Mouse (Mus musculus) liver, embryonic 14.5 days (tissue): Measurements from ENCODE around the gene Chrm5. TPM values are rescaled to one million over a fixed set of nuclear protein-coding genes. Genes with fewer than 3 reads are reported as not detected.
"Not testable (repeated sequence)": the region's sequence is repeated elsewhere in the genome, so short reads cannot be mapped to it uniquely, and the experiment has no call there.

Experiments
- ATAC-seq: fragments of 200-750 bp; cut with Nextera tagmentation; 2 replicates; pipeline ENCODE4 v1.8.0; 2017; ENCODE audit warnings: moderate number of reproducible peaks, mild to moderate bottlenecking, moderate library complexity; ENCODE audit not compliant: insufficient read depth
- DNase-seq, 3 experiments: peaks; one replicate each; pipeline ENCODE4 v3.0.0-alpha.2; 2012 to 2013; ENCODE audit warnings: low read depth in 3 of 3, low spot score in 3 of 3
- H3K27ac ChIP-seq: fragments of 300-500 bp; sonication (generic); 2 replicates; pipeline ENCODE4 v1.5.1; 2014; ENCODE audit warnings: moderate library complexity, mild to moderate bottlenecking, control low read depth, inconsistent platforms
- H3K27me3 ChIP-seq: fragments of 300-500 bp; sonication (generic); 2 replicates; pipeline ENCODE4 v1.6.1; 2014; ENCODE audit warnings: mild to moderate bottlenecking, low read length, moderate library complexity; ENCODE audit not compliant: control insufficient read depth, insufficient read depth
- H3K36me3 ChIP-seq: fragments of 300-500 bp; sonication (generic); replicated peaks from 2 replicates; pipeline ENCODE4 v1.6.1; 2014; ENCODE audit warnings: low read depth; ENCODE audit not compliant: control insufficient read depth, insufficient read depth
- H3K4me1 ChIP-seq, 2 experiments: fragments of 200-500 bp in 1 of 2; fragments of 300-500 bp in 1 of 2; sonication (generic) in 1 of 2; replicated peaks; 2 replicates each; pipeline ENCODE4 v1.6.1; 2012 to 2014; ENCODE audit warnings: antibody characterized with exemption in 1 of 2, inconsistent platforms in 1 of 2, low read length in 1 of 2; ENCODE audit not compliant: control insufficient read depth in 2 of 2, insufficient read depth in 2 of 2
- H3K4me2 ChIP-seq: fragments of 300-500 bp; sonication (generic); 2 replicates; pipeline ENCODE4 v1.6.1; 2014; ENCODE audit warnings: low read depth, mild to moderate bottlenecking, control low read depth, moderate library complexity
- H3K4me3 ChIP-seq, 2 experiments: fragments of 200-500 bp in 1 of 2; fragments of 300-500 bp in 1 of 2; sonication (generic) in 1 of 2; 2 replicates each; pipeline ENCODE4 v1.5.1; 2012 to 2014; ENCODE audit warnings: low read depth in 2 of 2, low read length in 2 of 2, mild to moderate bottlenecking in 2 of 2, control low read depth in 1 of 2, inconsistent platforms in 1 of 2, moderate library complexity in 1 of 2; ENCODE audit not compliant: insufficient read depth in 1 of 2
- H3K9ac ChIP-seq: fragments of 300-500 bp; sonication (generic); replicated peaks from 2 replicates; pipeline ENCODE4 v1.6.1; 2014; ENCODE audit warnings: mild to moderate bottlenecking, control low read depth, moderate library complexity
- H3K9me3 ChIP-seq: fragments of 300-500 bp; sonication (generic); 2 replicates; pipeline ENCODE4 v1.6.1; 2016; ENCODE audit warnings: low read length, mixed read lengths; ENCODE audit not compliant: control insufficient read depth
- CTCF ChIP-seq: IDR thresholded peaks from 2 replicates; pipeline ENCODE4 v1.5.1; 2016; ENCODE audit warnings: antibody characterized with exemption, low read depth, control low read depth
- EP300 ChIP-seq: IDR thresholded peaks from 2 replicates; pipeline ENCODE4 v1.6.1; 2016; ENCODE audit warnings: antibody characterized with exemption, low read depth
- WGBS: fragments of 180-500 bp; shearing (Covaris S2); extraction: QIAGEN DNeasy Blood & Tissue Kit; methylation state at CpG from one replicate; pipeline ENCODE4 v1.1.7; 2014; ENCODE audit not compliant: insufficient replicate concordance; 5-methylcytosine and 5-hydroxymethylcytosine counted together
- polyA plus RNA-seq, 2 experiments: library from polyadenylated mRNA; depleted of rRNA in 1 of 2; stranded (reverse) in 1 of 2; unstranded in 1 of 2; fragments of >200 nt; fragmentation: Nextera tagmentation in 1 of 2; extraction: Ambion mirVana in 1 of 2; gene quantifications; 2 replicates each; pipeline versions ENCODE4 v1.2.1 to v1.2.3; 2012 to 2014

The Chrm5 gene
- polyA plus RNA-seq, 2 experiments = not detected

DNA sequence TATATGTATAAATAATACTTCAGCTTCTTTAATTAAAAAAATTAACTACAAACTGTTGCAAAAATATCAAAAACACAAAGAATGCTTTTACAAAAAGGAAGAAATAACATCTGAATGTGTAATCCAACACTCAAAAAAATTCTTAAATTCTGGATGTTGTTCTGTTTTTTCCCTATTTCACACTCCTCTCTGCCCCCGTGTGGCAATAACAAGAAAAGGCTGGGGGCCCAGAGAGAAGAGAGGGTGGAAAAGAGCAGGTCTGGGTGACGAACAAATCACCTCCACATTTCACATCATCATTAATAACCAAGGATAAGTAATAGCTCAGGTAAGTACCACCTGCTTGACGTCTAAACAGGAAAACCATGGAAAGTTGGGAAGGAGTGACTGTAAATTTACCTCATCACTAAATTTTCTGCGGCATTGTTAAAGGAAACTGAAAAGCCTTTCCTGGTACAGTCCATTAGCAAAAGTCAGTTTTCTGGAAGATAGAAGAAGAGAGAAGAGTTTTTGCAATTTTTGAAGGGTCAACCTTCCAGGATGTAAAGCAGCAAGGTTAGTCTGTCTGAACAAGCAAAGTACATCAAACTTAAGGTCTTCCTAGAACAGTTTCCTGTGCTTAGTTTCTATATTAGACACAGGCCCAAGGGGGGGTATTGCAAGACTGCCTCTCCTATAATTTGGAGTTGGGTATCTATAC, 30.8 kb downstream of the Chrm5 start:
- H3K27ac ChIP-seq = no peak overlapping the region
- DNase-seq (peak in 1 of 3 experiments; percentile 22), ATAC-seq (no peak)
- H3K9ac ChIP-seq = no peak overlapping the region
- H3K4me3 ChIP-seq = no peak overlapping the region
- peak; percentile 48 for TF ChIP-seq CTCF
- TF ChIP-seq EP300 = no peak
- H3K27me3 ChIP-seq = no peaks in the 10 kb centered on the region
- H3K9me3 ChIP-seq = no peaks in the 10 kb centered on the region
- H3K36me3 ChIP-seq = no peaks in the 10 kb centered on the region
- peaks cover 0 to 2% of the 10 kb centered on the region in 2 experiments; a peak in 2 of 4 replicates for H3K4me1 ChIP-seq
- H3K4me2 ChIP-seq = no peak overlapping the region
- 26% methylated on average over 4 of the region's 4 CpGs for WGBS

- Histone ChIP-seq H3K9ac (no peak overlapping the region), H3K4me2 (no peak overlapping the region), H3K4me1 (no peaks in the 10 kb centered on the region), H3K36me3 (no peaks in the 10 kb centered on the region), H3K27ac (no peak overlapping the region), H3K4me3 (no peak overlapping the region), H3K9me3 (no peaks in the 10 kb centered on the region), H3K27me3 (no peaks in the 10 kb centered on the region)
- TF ChIP-seq EP300 = no peak
- TF ChIP-seq CTCF = no peak
- DNase-seq = no peak
- no peak for ATAC-seq
These were observed 32.0 kb downstream of the Chrm5 start for GRCm38 (mm10) chr2:112448510-112449059.

- DNase-seq, H3K4me2 ChIP-seq, H3K27me3 ChIP-seq, H3K4me3 ChIP-seq, H3K27ac ChIP-seq, ATAC-seq, H3K36me3 ChIP-seq, H3K9me3 ChIP-seq, H3K4me1 ChIP-seq, H3K9ac ChIP-seq: not testable (repeated sequence)
- whole genome bisulfite sequencing = 62% methylated on average over 4 of the region's 4 CpGs
These were observed 32.5 kb downstream of the Chrm5 start for GRCm38 (mm10) chr2:112448046-112448445.

DNA sequence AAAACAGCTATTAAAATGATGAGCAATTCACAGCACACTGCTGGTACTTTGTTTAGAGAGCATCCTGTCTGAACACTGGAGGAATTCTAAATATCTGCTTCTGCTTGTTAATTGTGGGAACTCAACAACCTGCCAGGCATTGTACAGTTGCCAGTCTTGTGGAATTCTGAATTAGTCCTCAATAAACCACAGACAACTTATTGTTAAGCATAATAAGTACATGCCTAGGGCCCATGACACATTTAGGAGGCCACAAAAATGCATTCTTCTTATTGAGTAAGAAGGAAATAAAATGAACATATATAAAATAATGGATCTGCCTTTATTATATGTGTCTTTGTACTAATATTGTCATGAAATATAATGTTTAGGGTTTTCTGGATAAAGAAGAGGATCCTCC, 35.1 kb downstream of the Chrm5 start:
- no peak overlapping the region for H3K4me2 ChIP-seq
- H3K9ac ChIP-seq = no peak overlapping the region
- H3K27ac ChIP-seq = no peak overlapping the region
- DNase-seq (no peak), ATAC-seq (no peak)
- H3K4me1 ChIP-seq = no peaks in the 10 kb centered on the region
- H3K4me3 ChIP-seq = no peak overlapping the region
- no peaks in the 10 kb centered on the region for H3K27me3 ChIP-seq
- no peaks in the 10 kb centered on the region for H3K9me3 ChIP-seq
- TF ChIP-seq CTCF (no peak), EP300 (no peak)
- H3K36me3 ChIP-seq = no peaks in the 10 kb centered on the region

DNA sequence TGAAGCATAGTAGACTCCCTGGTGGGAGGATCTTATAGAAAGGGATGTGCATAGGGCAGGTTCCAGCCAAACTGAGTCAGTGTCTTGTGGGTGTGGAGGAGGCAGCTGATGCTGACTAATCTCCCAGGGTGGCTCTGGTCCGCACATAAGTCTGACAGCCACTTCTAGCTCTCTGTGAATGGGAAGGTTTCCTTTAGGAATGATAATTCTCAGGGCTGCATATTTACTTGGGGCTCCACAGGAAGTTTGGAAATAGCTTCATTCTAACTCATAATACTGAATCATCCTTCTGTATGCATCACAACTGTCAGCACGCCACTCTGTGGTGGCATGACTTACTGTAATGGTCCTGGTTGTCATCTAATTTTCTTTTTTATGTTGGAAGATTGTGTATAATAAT, 37.1 kb downstream of the Chrm5 start:
- H3K4me2 ChIP-seq = no peak overlapping the region
- H3K27me3 ChIP-seq = no peaks in the 10 kb centered on the region
- 47% methylated on average over 2 of the region's 2 CpGs for WGBS
- ATAC-seq (no peak), DNase-seq (no peak)
- TF ChIP-seq EP300 = no peak
- TF ChIP-seq CTCF = no peak
- no peaks in the 10 kb centered on the region for H3K4me1 ChIP-seq
- no peak overlapping the region for H3K9ac ChIP-seq
- no peak overlapping the region for H3K27ac ChIP-seq
- H3K36me3 ChIP-seq = no peaks in the 10 kb centered on the region
- H3K9me3 ChIP-seq = no peaks in the 10 kb centered on the region
- H3K4me3 ChIP-seq = no peak overlapping the region
